Mouse (Mus musculus): ENCODE results near the gene Ap1s3.
"Not testable (repeated sequence)": the region's sequence is repeated elsewhere in the genome, so short reads cannot be mapped to it uniquely, and the experiment has no call there.

Gene Ap1s3

GRCm38 (mm10) chr1:79664911-79665310 is 6.9 kb downstream of the Ap1s3 start:
- no peak for DNase-seq

GRCm38 (mm10) chr1:79659598-79659997 is 12.2 kb downstream of the Ap1s3 start:
- no peak for DNase-seq

- no peak for DNase-seq
Observed at GRCm38 (mm10) chr1:79657411-79657810, 14.4 kb downstream of the Ap1s3 start.

GRCm38 (mm10) chr1:79655819-79656555 is 15.8 kb downstream of the Ap1s3 start:
- no peak for DNase-seq

- peak; percentile 10 for DNase-seq
Observed at GRCm38 (mm10) chr1:79654948-79655347, 16.8 kb downstream of the Ap1s3 start.

GRCm38 (mm10) chr1:79643411-79644110 is 28.2 kb downstream of the Ap1s3 start:
- DNase-seq: no peak

- DNase-seq: no peak
Observed at GRCm38 (mm10) chr1:79642680-79643079, 29.1 kb downstream of the Ap1s3 start.

GRCm38 (mm10) chr1:79641355-79641754 is 30.4 kb downstream of the Ap1s3 start:
- no peak for DNase-seq

- peak; percentile 63 for DNase-seq
Observed at GRCm38 (mm10) chr1:79640151-79640550, 31.6 kb downstream of the Ap1s3 start.

- DNase-seq: no peak
Observed at GRCm38 (mm10) chr1:79639683-79640082, 32.1 kb downstream of the Ap1s3 start.

- no peak for DNase-seq
Observed at GRCm38 (mm10) chr1:79639107-79639506, 32.7 kb downstream of the Ap1s3 start.

GRCm38 (mm10) chr1:79637768-79638167 is 34.0 kb downstream of the Ap1s3 start:
- DNase-seq: peak; percentile 9

GRCm38 (mm10) chr1:79631521-79631920 is 40.3 kb downstream of the Ap1s3 start:
- DNase-seq: no peak

- DNase-seq: no peak
Observed at GRCm38 (mm10) chr1:79629726-79630125, 42.0 kb downstream of the Ap1s3 start.

- DNase-seq: peak; percentile 16
Observed at GRCm38 (mm10) chr1:79626140-79626539, 45.6 kb downstream of the Ap1s3 start.

- DNase-seq: no peak
Observed at GRCm38 (mm10) chr1:79619434-79619833, 52.3 kb downstream of the Ap1s3 start.

GRCm38 (mm10) chr1:79616492-79616891 is 55.3 kb downstream of the Ap1s3 start:
- no peak for DNase-seq

GRCm38 (mm10) chr1:79614456-79614855 is 57.3 kb downstream of the Ap1s3 start:
- no peak for DNase-seq

GRCm38 (mm10) chr1:79611271-79611670 is 60.5 kb downstream of the Ap1s3 start:
- DNase-seq: not testable (repeated sequence)

- DNase-seq: not testable (repeated sequence)
Observed at GRCm38 (mm10) chr1:79608856-79609255, 62.9 kb downstream of the Ap1s3 start.

- DNase-seq: no peak
Observed at GRCm38 (mm10) chr1:79602500-79602899, 69.3 kb downstream of the Ap1s3 start.

- no peak for DNase-seq
Observed at GRCm38 (mm10) chr1:79598385-79599178, 73.2 kb downstream of the Ap1s3 start.

- no peak for DNase-seq
Observed at GRCm38 (mm10) chr1:79592721-79593277, 79.0 kb downstream of the Ap1s3 start.

All from lung, postnatal 10 days (tissue).